Mouse (Mus musculus): ENCODE measurements around the gene Tgfbr1. TPM values are rescaled to one million over a fixed set of nuclear protein-coding genes. Genes with fewer than 3 reads are reported as not detected.

Gene Tgfbr1
- polyA plus RNA-seq, 1 experiment from 2014 or later, result 24.6 TPM

Other genes with a start within 250 kb of the Tgfbr1 start
- gene Col15a1, start 145.1 kb upstream of the Tgfbr1 start, polyA plus RNA-seq (2015; fragmentation: Nextera tagmentation; extraction: Ambion mirVana), result 3.9 and 7.9 TPM in 2 replicates
- gene Alg2, start 121.1 kb downstream of the Tgfbr1 start, polyA plus RNA-seq (2015; fragmentation: Nextera tagmentation; extraction: Ambion mirVana), result 310 and 364 TPM in 2 replicates
- gene Sec61b, start 121.4 kb downstream of the Tgfbr1 start, polyA plus RNA-seq (2015; fragmentation: Nextera tagmentation; extraction: Ambion mirVana), result 272 and 296 TPM in 2 replicates